Mouse (Mus musculus) monocyte, adult 5-6 weeks (primary cell): ENCODE data around the gene M6pr. TPM values are rescaled to one million over a fixed set of nuclear protein-coding genes. Genes with fewer than 3 reads are reported as not detected.

Experiments
- ATAC-seq: fragments of 153-309, 156-312 bp; replicated peaks from 2 replicates; pipeline ENCODE4 v1.8.0; 2017; ENCODE audit warnings: mild to moderate bottlenecking; ENCODE audit not compliant: low TSS enrichment, insufficient number of reproducible peaks, severe bottlenecking, poor library complexity, low FRiP score
- total RNA-seq: library from RNA; stranded (forward); fragments of 200-1000, 200-491, 200-594 nt; gene quantifications from 3 replicates; pipeline ENCODE4 v1.2.3, GENCODE M21; 2017

The M6pr gene
- total RNA-seq, 1 experiment from 2014 or later = 422 TPM

DNA sequence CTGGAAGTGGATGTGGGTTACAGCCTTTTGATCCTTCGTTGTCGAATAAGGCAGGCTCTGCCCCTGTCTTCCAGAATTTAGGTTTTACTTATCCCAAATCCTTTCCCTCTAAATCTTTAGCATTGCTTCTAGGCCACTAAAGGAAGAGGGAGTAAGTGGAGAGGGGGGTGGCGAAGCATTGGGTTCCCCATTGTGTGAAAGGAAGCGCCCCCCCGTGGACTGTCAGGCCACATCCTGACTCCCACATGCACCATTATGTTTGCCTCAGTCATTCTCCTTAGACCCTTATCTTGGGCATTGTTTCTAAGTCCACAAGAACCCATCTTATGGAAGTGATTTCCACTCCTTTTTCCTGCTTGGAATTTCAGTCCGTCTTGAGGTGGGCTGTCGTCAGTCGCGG is 13.3 kb upstream of the M6pr start:
- no peak for ATAC-seq

DNA sequence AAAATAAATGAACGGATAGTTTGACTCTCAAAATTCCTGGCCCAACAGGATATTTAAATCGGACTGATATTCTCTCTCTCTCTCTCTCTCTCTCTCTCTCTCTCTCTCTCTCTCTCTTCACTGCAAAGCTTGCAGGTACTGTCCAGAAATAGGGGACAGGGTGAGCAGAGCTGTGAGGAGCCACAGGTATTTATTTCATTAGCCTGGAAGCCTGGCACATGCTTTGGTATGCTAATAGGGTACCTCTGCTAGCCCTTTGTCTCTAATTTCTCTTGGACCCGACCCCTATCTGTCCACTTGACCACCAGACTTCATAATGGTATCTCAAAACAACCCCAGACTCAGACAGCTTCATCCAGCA is 11.6 kb upstream of the M6pr start:
- no peak for ATAC-seq

GRCm38 (mm10) chr6:122297279-122298222 is 11.0 kb upstream of the M6pr start:
- no peak for ATAC-seq

- ATAC-seq = no peak
Observed at GRCm38 (mm10) chr6:122298223-122298609, 10.3 kb upstream of the M6pr start.

- ATAC-seq = no peak
Observed at GRCm38 (mm10) chr6:122299621-122300133, 8.8 kb upstream of the M6pr start.

DNA sequence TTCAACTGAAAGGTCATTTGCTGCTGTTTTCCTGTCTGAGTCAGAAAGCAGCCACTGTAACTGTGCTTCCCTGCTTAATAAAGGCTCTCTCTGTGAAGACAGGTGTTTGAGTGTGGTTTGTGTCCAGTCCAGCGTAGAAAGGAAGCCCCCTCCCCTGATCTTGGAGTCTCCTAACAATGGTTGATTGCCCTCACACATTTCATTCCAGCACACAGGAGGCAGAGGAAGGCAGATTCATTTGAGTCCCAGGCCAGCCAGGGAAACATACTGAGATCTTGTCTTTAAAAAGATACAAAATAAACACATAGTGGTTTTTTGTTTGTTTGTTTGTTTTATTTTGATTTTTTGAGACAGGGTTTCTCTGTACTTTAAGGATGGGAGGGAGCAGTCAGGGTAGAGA is 6.4 kb upstream of the M6pr start:
- ATAC-seq = no peak

DNA sequence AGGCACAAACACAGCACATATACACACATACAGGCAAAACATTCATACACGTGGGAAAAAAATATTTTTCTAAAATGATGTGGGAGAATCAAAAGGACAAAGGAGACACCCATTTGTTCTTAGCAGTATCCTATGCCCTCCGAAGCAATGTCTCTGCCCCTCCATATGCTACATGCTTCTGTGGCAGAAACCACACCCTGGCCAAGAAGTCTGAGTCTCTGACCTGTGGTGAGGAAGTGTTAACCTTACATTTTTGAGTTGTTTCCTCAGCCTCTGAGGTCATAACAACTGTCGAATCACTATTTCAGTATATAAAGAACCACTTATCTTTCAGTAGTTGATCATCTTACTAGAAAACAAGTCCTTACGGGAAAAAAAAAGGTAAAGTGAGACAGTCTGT is 5.9 kb upstream of the M6pr start:
- peak; percentile 47; the same call in 1 of the 2 replicates for ATAC-seq

GRCm38 (mm10) chr6:122303526-122303925 is 5.0 kb upstream of the M6pr start:
- ATAC-seq = no peak

DNA sequence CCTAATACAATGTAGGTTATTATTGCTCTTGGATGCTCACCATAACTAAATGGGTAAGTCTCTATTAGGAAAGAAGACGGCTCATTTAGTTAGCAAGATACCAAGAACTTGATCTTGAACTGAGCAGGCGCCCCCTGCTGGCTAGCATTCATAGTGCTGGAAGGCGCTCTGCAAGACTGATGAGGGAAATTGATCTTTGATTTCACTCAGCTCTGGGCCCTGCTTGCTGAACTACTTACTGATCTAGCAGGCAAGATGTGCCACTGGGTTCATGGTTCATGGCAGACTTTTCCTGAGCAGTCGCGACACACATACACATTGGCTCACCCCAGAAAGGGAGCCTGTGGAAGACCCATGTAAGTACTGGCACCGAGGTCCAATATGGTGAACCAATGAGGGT is 4.2 kb upstream of the M6pr start:
- ATAC-seq = no peak

- no peak for ATAC-seq
Observed at GRCm38 (mm10) chr6:122304790-122305555, 3.5 kb upstream of the M6pr start.

DNA sequence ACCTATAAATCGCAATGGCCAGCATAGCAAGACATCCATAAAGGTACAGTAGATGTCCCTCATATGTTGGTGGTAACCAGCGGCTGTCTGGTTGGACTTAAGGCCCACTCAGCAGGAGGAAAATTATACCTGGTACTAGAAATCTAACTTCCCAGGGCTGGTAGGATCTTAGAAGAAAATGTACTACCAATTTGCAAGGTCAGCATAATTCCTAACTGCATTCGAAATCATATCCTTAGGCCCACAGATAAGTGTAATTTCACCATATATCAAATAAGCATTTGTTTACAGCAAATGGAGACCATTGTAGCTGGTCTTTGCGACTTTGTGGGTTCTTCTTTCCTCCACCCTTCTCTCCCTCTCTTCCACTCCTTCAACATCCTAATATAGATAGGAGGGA is 1.8 kb upstream of the M6pr start:
- ATAC-seq = no peak

- ATAC-seq = no peak
Observed at GRCm38 (mm10) chr6:122308136-122308504, 400 bp upstream of the M6pr start.

- ATAC-seq = no peak
Observed at GRCm38 (mm10) chr6:122309446-122309960, 983 bp downstream of the M6pr start.

- ATAC-seq = no peak
Observed at GRCm38 (mm10) chr6:122310187-122310820, 1.8 kb downstream of the M6pr start.

- ATAC-seq = no peak
Observed at GRCm38 (mm10) chr6:122318726-122319125, 10.2 kb downstream of the M6pr start.

- ATAC-seq = no peak
Observed at GRCm38 (mm10) chr6:122325361-122325975, 16.9 kb downstream of the M6pr start.

DNA sequence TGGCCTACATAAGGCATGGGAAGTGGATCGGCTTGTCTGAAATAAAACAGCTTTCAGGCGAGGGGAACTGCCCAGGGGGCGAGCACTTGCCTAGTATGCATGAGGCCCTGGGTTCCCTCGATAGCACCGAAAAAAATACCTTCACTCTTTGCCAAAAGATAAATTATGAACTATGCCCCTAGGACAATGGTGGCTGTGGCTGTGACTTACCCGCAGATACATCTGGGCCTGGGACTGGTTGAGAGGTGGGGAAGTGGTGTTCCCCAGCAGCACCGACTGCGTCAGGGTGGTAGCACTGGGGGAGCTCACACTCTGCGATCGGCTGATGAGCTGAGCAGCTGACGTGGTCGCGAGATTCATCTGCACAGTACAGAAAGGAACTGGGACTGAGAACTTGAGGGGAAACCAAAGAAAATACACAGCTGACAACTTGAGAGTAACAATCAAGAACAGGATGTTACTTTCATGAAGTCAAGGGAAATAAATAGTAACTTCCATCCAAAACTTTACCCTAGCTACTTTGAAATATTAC is 24.6 kb downstream of the M6pr start:
- no peak for ATAC-seq

- ATAC-seq = no peak
Observed at GRCm38 (mm10) chr6:122334786-122335340, 26.3 kb downstream of the M6pr start.
